Mouse (Mus musculus): Measurements from ENCODE around the gene Ppp6r3. TPM values are rescaled to one million over a fixed set of nuclear protein-coding genes. Genes with fewer than 3 reads are reported as not detected.
A peak's percentile ranks its signal among the peaks of the same experiment; 100 is the strongest.

Ppp6r3 gene
- total RNA-seq, 2 experiments from 2014 or later = 50.9 to 55.0 TPM

DNA sequence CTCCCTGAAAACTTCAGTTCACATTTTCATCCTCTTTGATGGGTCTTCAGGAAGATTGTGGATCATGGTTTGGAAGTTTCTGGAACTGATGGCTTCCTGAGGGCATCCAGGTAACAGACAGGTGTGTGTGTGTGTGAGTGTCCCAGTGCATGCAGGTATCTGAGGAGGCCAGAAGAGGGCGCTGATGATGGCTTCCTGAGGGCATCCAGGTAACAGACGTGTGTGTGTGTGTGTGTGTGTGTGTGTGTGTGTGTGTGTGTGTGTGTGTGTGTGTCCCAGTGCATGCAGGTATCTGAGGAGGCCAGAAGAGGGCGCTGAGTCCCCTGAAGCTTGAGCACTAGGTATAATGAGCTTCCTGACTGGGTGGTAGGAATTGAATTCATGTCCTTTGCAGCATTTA lies 128.2 kb downstream of the Ppp6r3 start:
- no peak for DNase-seq
- intact Hi-C loops (cut with DNase I; ENCODE audit: low total_unique reads) = loop anchor here (5.0 kb wide), 1 partner anchor 155 kb away; no protein-coding TSS in a partner anchor

DNA sequence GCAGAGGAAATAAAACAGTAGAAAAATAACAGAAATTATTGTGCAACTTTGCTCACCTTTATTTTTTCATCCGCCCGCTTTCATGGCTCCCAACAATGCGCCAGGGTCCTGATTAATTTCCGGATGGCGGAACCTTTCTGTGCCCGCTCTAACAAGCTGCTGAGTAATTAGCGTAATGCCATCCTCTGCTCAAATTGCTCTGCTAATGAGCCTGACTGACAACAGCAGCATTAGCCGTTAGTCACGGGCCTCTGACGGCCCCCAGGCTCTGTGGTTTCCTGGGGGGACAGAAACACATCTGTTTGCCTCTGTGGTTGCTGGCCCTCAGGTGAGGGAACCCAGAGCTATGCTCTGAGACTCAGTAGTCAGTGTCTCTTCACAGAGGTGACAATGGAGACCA lies 134.5 kb downstream of the Ppp6r3 start:
- DNase-seq = no peak
- intact Hi-C loops (cut with DNase I; ENCODE audit: low total_unique reads) = no loop called here

DNA sequence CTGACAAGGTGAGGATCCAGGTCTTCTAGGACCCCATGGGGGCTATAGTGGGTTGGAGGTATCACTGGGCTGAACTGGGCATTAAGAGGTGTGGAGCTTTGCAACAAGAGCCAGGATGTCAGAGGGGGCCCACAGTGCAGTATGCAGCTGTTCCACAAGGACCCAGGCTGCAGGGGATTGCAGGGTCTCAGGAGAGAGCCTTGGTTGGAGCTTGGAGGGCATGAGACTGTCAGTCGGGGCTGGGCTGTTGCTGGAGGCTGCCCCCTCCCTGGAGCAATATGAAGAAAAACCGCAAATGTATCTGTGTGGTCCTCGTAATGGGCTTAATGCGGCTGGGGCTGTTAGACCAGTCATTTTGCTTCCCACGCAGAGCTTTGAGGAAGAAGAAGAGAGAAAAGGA lies 134.9 kb downstream of the Ppp6r3 start:
- no peak for DNase-seq
- intact Hi-C loops (cut with DNase I; ENCODE audit: low total_unique reads) = no loop called here

DNA sequence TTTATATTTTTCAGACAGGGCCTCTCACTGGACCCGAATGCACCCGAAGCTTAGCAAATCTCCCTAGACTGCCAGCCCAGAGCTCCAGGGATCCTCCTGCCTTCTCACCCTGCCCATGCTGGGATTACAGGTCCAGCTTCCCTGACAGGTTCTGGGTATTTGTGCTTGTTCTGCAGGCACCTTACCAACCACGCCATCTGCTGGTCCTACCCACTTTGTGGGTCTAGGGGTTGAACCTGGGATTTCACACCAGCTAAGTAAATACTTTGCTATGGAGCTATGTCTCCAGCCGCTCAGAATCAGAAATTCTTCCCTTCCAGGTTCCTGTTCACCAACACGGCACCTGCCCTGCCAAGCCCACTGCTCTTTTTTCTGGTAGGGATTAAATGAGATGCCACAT lies 137.6 kb downstream of the Ppp6r3 start:
- intact Hi-C loops (cut with DNase I; ENCODE audit: low total_unique reads) = loop anchor here (5.0 kb wide), 1 partner anchor 41 kb away; no protein-coding TSS in a partner anchor
- no peak for DNase-seq

DNA sequence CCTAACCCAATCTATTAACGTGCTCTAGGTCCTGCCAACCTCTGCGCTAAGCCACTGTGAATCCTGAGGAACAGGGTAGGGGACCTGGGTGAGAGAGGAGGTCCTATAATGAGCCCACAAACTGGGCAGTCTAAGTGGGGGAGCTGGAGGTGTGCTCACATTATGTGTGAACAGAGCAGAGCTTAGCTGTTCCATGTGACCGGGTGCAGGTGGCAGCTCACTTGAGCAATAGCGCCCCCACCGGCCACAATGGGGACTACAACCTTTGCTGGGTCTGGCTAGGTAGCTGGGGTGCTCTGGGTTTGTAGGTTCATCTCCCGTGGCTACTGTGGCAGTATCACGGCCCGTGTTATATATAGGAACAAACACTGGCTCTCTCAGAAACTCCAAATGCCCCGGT lies 138.7 kb downstream of the Ppp6r3 start:
- intact Hi-C loops (cut with DNase I; ENCODE audit: low total_unique reads) = loop anchor here (5.0 kb wide), 1 partner anchor 40 kb away; no protein-coding TSS in a partner anchor
- DNase-seq = peak; percentile 23

DNA sequence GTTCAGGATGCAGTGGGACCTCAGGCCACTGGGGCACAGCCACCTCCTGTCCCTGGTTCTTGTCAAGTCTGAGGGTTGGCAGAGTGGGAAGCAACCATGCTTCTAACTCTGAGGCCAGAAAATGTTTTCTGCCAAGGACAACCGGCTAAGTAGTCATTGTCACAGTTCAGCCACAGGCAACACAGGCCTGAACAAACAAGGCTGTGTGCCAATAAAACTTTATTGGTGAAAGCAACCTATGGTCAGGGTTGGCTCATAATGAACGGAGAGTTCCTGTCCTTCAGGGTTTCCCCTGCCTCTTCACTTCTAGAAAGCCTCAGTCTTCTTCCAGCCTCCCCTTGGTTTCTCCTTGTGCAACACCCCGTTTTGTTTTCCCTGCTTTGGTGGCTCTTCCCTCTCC lies 139.7 kb downstream of the Ppp6r3 start:
- DNase-seq = no peak
- intact Hi-C loops (cut with DNase I; ENCODE audit: low total_unique reads) = loop anchor here (5.0 kb wide), 1 partner anchor 39 kb away; no protein-coding TSS in a partner anchor

DNA sequence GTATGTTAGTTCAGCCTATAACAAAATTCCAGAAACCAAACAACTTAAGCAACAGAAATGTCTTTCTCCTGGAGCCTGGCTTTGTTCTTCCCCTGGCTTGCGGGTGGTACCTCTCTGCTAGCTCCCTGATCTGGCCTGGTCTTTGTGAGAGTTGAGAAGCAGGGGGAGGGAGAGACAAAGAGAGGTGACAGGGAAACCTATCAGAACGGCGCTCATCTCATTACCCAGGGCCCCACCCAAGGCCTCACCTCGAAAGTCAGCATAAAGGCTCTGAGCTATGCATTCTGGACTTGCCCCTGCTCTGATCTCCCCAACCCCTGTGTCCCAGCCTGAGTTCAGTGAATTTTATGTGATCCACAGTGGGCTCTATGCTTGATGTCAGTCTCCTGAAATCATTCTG lies 140.9 kb downstream of the Ppp6r3 start:
- no peak for DNase-seq
- intact Hi-C loops (cut with DNase I; ENCODE audit: low total_unique reads) = loop anchor here (5.0 kb wide), 1 partner anchor 37 kb away; no protein-coding TSS in a partner anchor

DNA sequence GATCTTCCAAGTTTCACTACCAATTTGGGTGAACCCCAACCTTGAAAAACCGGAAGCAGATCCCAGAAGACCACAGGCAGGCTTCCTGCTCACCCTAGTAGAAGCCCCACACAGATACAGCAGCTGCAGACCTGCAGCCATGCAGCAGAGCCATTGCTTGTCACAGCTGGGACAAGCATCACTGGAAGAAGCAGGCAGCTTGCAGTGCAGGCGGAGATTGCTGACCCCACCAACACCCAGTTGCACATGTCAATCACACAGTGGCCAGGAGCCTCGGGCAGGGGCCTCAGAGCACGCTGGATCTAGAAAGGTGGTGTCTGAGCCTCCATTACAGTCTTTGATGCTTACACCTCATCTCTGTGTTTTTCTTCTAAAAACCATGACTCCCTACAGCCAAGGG lies 141.4 kb downstream of the Ppp6r3 start:
- intact Hi-C loops (cut with DNase I; ENCODE audit: low total_unique reads) = no loop called here

DNA sequence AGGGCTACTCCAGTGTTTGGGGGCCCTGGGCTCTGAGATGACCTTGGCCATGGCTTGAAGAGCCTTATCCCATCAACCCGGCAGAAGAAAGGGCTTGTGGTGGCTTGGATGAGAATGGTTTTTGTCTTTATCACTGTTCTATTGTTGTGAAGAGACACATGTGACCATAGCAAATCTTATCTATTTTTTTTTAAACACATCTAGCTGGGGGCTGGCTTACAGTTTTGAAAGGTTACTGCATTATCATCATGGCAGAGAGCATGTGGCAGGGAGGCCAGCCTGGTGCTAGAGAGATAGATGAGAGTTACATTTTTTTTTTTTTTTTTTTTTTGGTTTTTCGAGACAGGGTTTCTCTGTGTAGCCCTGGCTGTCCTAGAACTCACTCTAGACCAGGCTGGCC lies 143.6 kb downstream of the Ppp6r3 start:
- no peak for DNase-seq
- intact Hi-C loops (cut with DNase I; ENCODE audit: low total_unique reads) = no loop called here

More for the DNA sequence above, 141.4 kb downstream of the Ppp6r3 start:
- no peak for DNase-seq

DNA sequence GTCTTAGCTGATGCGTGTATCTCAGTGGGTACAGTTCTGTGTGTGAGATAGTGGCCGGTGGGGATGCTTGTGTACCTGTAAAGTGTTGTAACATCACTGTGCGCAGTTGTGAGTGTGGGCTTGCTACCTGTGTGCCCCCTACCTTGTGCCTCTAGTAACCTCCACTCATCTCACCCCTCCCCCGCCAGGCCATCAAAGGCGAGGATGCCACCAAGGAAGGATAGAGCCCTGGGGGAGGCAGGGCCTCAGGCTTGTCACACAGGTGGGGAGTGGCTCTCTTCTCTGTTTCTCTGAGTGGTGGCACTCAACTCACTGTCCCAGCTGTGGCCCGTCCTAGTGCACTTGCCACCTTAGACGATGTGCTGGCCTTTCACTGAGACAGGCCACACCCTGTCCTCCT lies 144.5 kb downstream of the Ppp6r3 start:
- intact Hi-C loops (cut with DNase I; ENCODE audit: low total_unique reads) = no loop called here
- DNase-seq = no peak

DNA sequence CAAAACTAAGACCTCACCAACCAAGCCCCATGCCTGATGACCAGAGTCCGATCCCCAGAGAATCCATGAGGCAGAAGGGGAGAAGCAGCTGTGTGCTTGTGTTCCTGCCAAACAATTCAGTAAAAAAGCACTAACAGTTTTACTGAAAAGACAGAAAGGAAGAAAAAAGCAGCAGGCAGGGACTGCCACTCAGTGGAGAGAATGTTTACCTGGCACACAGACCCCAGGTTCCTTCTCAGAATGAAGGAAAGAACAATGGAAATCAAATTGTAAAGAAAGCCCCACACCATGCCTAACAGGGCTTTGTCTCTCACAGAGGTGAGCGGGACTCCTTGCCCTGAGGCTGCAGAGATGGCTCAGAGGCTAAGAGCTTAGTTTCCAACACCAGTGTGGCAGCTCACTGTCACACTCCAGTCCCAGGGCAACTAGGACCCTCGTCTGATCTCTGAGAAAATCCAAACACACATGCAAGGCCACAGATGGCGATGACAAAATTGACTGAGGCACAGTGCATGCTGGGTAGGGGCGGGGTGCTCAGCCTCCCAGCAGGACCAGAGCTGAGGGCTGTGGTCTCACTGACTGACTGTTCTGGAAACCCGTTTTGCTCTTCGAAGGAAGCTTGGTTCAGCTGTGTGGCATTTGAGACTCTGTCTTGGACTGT lies 146.3 kb downstream of the Ppp6r3 start:
- no peak for DNase-seq
- intact Hi-C loops (cut with DNase I; ENCODE audit: low total_unique reads) = no loop called here

DNA sequence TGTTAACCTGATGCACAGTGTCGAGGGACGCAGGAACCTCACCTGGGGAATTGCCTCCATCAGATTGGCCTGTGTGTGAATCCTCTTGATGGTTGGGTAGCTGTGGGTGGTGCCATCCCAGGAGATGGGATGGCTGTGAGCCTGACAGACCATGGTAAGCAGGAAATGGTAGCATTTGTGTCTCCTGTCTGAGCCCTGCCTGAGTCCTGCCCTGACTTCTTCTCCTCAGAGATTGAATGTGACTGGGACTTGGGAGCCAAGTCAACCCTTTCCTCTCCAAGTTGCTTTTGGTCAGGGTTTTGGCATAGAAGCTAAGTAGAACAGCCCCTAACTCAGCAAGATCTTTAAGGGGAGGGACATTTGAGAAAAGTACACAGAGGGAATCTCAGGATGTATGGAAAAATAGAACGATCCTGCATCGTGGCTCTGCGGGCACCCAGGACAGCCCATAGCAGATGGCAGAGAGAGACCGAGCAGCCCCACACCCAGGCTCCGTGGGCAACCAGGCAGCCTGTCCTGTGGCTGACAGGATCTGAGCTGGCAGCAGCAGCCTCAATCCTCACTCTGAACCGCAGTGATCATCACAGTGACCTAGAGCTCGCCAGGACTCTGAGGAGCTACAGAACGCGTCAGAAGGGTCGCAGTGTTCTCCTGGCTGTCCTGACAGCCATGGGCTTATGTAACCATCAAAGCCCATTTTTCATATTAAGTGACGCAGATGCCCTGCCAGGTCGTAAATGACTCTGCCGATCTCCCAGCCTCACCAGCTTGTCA lies 147.3 kb downstream of the Ppp6r3 start:
- no peak for DNase-seq
- intact Hi-C loops (cut with DNase I; ENCODE audit: low total_unique reads) = no loop called here

DNA sequence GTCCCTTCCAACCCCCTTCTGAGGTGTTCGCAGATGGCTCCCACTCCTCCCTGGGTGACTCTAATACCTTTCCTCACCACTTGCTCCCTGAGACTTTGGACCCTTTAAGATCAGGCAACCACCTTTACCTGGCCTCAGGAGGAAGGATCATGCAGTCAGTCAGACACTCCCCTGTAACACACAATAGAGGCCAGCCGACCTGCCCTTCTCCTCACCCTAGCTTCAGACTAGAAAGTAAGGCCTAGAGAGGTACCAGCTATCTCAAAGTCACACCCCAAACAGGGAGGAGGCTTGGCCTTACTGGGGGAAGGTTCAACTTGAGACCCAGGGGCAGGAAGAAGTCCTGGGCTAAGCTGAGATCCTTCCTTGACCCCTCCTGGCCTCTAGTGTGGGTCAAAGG lies 151.3 kb downstream of the Ppp6r3 start:
- DNase-seq = no peak
- intact Hi-C loops (cut with DNase I; ENCODE audit: low total_unique reads) = no loop called here

DNA sequence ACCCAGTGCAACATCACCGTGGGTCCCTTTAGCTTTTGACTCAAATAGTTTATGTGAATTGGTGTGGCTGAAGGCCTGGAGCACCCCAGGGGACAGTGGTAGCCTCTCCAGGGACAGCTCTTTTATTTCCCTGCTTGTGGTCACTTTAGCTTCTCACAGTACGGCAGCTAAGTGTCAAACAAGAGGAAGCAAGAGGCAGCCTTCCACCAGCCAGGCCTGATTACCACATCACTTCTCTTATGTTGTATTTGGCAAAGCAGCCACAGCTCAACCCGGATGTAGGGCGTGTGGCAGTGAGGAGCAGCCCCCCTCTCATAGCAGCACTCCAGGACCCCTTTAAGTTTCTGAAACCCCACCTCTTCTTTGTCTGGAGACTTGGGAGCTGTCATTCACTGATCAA lies 152.6 kb downstream of the Ppp6r3 start:
- DNase-seq = no peak
- intact Hi-C loops (cut with DNase I; ENCODE audit: low total_unique reads) = no loop called here

DNA sequence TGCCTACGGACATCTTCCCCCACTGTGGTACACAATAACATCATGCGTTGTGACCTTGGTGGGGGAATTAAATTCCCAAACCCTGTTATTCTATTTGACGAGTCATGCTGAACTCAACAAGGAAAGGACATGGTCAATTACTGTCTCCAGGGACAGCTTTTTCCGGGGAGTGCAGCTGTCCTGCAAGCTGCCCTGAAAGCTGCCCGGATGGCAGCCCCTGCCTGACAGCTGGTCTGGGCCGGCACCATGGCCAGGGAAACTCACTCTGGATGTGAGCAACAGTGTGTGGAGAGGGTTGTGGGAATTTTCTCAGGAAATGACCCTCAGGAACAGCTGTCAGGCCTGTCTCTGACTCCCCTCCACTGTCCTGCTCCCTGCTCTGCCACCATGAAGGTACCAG lies 153.1 kb downstream of the Ppp6r3 start:
- peak; percentile 31 for DNase-seq
- intact Hi-C loops (cut with DNase I; ENCODE audit: low total_unique reads) = no loop called here

DNA sequence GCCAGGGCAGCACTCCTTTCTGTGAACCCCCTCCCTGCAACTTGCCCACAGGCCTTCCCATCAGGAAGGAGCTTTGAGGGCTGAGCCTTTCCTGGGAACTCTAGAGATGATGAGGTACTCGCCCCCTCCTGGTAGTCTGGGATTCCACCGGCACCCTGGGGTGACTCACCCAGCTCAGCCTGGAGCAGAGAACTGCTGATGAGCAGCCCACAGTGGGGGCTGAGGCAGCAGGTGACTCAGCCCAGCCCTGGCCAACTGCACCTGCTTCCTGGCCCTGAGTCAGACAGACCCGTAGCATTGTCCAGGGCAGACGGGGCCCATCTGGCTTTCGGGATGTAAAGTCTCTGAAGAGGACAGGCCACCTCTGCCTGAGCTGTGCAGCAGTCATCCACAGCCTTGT lies 156.3 kb downstream of the Ppp6r3 start:
- intact Hi-C loops (cut with DNase I; ENCODE audit: low total_unique reads) = no loop called here
- peak; percentile 17 for DNase-seq

DNA sequence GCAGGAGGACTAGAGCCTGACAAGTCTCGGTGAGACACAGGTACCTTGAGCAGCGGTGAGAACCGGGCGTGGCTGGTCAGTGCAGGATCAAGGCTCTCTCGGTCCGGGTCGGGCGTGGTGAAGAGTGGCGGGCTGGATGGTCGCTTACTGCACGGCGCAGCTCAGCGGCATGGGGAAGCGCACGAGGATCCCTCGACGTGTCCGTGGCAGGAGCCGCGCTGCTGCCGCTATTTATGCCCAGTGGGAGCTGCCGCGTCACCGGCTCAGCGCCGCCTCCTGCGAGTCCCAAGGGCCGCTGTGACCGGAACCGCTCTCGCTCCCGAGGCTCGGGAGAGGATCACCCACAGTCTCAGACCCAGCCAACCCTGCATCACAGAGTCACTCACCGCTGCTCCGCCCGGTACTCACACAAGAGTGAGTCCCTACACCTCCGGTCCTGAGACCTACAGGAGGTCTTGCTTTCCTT lies 161.2 kb downstream of the Ppp6r3 start, which contains the start of gene Gal:
Gene Gal (minus strand): TSS at position 277 of the 466 bp plus-strand sequence.
- intact Hi-C loops (cut with DNase I; ENCODE audit: low total_unique reads) = no loop called here
- peak; percentile 34 for DNase-seq

DNA sequence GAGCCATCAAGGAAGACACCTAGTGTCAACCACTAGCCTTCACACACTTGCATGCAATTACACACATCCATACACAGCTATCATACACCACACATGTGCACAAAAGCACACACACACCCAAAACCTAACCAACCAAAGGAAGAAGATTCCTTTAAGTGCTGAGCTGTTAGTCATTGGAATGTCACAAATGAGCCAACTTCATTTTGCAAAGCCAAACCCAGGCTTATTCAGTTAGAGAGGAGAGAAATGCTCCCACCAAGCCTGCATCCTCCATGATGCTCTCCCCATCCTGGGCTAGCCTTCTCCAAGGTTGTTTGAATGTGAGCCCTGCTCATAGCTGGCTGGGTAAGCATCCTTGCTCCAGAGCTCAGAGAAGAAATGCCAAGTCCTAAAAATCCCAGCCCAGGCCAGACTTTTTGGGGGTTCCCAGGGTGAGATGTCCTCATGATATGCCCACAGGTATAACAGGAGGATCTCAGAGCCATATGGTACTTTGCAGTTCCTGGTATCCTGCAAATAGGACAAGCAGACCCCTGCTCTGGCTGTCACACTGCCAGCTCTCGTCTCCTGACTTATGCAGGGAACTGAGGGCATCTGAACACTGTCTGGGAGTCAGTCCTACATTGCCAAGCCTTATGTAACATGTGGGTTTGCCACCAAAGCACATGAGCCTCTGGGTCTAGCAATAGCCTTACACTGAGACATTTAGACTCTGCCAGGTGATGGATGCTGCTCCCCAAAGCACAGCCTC lies 169.8 kb downstream of the Ppp6r3 start:
- no peak for DNase-seq
- intact Hi-C loops (cut with DNase I; ENCODE audit: low total_unique reads) = no loop called here

All from gastrocnemius, postnatal 14 days (tissue).